Mouse (Mus musculus) lung, postnatal 10 days (tissue): ENCODE measurements around the gene Nxph4.

Experiments used
- DNase-seq: peaks from one replicate; pipeline ENCODE4 v3.0.0; 2021

Gene Nxph4

DNA sequence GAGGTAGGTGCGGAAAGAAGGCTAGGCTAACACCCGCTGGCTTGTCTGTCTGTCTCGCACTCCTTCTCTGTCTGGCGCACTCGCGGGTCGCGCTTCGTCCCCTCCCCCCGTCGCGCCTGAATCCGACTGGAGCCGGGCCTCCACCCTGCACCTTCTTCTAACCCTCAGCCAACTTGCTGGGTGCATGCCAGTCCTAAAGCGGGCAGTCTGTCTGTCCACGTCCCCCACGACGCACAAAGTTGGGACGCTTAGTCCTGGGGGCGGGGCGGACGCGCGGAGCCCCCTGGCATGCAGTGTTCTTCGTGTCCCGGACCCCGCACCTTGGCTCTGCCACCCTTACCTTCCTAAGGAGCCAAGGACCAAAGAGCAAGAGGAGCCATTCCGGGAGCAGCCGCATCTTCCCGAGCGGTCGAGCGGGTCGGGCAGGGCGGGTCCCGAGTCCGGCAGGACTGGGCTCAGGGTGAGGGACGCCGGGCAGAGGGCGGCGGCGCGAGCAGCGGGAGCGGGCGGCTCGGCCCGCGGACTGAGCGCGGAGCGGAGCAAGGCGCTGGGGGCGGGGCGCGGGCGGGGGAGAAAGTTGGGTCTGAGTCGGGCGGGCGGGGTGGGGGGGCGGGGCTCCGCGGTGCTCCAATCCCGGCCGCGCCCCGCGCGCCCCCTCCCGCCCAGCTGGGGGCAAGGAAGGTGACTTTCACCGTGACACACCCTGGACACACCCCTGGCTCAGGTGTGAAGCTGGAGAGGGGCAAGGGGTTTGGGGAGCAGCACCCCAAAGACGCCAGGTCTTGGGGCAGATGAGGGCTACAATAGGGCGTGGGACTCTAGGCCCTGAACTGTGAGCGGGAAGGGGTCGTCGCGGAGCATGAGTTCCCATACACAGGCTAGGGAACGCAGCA is at the start of gene Nxph4:
Gene Nxph4, minus strand, starts transcription at position 524 of the 893 bp plus-strand sequence.
- DNase-seq = no peak

DNA sequence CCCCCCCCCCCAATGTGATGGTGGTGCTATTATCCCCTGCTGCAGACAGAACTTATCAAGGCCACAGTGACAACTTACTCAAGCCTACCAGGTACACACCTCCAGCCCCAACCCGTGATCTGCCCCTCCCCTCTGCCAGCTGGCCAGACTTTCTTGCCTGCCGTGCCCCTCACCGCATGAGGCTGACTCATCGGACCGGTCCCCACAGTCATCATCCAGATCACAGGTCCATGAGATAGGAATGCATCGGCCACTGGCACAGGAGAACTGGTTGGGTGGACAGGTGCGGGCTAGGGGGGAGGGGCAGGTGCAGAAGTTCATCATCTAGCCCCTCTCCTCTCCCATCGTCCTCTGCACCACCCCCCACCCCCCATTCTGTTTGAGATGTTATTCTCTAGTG is 49.3 kb upstream of the Nxph4 start:
- DNase-seq = no peak

DNA sequence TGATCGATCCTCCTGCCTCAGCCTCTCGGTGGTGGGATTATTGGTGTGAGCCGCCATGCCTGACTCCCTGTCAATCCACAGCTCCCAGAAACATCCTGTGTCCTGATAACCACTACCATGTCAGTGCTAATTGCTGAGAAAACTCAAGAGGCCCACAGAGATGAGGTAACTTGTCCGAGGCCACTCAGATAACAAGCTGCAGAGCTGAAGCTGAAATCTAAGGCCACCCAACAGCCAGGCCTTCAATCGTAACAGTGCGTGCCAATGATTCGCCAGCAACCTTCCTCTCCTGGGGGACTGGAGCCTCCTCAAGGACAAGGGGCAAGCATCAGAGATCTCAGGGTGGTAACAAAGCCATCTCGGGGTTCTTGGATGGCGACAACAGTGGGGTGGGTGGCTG is 46.9 kb upstream of the Nxph4 start:
- no peak for DNase-seq

DNA sequence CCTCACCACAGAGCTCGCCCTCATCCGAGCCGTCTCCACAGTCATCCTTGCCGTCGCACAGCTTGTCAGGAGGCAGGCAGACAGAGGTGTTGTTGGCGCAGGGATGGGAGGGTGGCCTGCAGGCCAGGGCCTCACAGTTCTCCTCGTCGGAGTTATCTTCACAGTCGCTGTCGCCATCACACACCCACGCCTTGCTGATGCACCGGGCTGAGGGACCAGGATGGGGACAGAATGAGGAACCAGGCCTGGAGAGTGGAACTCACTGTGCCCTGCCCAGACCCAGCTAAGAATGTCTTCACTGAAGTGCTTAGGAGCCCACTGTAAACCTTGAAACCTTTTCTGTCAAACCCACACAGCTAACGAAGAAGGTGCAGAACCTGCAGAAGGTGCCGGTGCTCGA is 43.6 kb upstream of the Nxph4 start:
- DNase-seq = no peak

DNA sequence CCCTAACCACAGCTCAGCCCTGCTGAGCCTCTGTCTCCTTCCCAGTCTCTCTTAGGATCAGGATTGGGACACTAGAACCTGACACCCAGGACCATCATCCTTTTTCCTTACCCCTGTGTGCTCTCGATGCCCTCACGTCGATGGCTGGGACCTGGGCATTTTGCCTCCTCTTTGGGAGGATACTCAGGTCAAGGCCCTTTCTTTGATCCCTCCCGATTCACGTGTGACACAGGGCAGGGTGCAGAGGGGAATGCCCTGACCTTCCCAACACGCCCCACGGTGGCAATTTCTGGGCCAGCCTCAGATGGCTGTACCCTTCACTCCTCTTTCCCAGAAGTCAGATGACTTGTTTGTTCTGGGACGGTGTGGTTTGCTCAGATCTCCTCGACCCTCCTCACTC is 42.8 kb upstream of the Nxph4 start:
- DNase-seq = no peak

DNA sequence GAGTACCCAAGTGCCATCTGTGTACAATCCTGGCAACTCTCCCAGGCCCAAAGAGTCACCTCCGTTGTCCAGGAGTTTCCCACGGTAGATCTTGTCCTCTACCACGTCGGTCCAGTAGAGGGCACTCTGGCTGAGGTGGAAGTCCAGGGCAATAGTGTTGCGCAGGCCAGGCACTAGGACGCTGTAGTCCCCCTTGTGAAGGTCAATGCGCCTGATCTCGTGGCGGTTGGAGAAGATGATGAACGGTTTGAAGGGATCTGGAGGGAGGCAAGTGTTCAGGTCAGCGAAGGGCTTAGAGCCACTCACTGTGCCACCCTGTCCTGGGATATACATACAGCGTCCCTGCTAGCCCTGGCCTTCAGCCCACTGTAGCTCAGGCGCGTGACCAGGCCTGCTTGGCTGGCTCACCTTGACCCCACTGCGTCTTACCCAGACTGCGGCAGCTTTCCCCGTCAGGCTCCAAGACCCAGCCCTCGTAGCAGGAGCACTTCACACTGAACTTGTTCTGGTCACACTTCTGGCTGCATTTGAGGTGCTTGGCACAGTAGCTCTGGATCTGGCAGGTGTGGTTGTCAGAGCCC is 42.1 kb upstream of the Nxph4 start:
- peak; percentile 84 for DNase-seq

DNA sequence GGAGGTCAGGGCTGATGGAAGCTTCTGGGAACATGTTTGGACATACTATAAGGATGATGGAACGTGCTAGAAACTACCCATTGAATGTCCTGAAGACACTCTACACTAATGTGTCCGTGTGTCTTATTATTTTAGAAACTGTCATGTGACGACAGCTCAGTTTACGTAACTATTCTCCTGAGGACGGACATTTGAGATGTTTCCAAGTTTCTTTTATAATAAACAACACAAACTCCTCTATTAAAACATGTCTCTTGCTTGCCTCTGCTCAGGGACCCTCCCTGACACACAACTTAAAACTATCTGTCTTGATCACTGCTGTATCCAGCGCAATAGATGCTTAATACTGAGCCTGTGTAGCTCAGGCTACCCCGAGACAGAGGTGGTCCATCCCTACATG is 41.4 kb upstream of the Nxph4 start:
- DNase-seq = no peak

DNA sequence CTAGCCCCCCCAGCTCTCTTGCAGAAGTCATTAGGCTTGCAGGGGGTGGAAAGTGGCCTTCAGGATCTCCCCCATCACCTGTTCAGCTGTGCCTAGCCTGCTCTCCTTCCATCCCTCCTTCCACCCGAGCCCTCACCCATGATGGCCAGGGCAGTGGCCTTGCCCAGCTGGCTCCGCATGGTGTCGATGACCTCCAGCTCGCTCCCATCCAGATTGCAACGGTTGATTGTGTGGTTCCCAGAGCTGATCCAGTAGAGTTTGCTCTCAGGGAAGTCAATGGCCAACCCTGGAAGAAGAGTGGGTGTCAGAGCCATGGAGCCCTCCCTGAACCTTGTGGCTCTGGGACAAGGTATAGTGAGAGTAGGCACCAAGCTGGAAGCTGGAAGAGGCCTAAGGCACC is 37.9 kb upstream of the Nxph4 start:
- no peak for DNase-seq

DNA sequence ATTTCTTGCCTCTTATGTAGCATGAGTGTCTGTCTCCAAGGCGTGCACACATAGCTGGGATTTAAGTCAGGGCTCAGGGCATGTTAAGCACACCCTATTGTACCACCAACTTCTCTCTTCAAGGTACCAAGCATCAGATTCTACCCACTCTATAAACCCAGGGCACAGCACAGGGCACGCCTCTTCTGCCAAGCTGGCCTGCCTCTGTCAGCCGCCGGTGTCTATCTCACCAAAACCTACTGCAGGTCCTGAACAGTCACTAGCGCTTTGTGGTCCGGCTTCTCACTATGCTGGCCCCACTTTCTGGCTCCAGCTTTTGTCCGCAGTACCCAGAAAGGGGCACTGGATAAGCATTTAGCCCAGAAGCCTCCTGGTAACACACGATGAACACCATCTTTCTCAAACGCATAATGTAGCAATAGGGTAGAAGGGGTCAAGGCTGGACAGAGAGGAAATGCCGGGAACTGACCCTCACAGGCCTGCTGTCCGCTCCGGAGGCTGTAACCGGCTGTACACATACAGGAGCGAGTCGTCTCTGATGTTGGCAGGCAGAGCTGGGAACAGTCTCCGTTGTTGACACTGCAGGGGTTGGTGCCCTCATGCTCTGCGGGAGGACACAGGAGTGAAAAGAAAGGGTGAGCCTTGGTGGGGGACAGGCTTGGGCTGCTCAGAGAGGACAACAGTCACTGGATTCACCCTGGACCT is 36.7 kb upstream of the Nxph4 start:
- DNase-seq = peak; percentile 56

DNA sequence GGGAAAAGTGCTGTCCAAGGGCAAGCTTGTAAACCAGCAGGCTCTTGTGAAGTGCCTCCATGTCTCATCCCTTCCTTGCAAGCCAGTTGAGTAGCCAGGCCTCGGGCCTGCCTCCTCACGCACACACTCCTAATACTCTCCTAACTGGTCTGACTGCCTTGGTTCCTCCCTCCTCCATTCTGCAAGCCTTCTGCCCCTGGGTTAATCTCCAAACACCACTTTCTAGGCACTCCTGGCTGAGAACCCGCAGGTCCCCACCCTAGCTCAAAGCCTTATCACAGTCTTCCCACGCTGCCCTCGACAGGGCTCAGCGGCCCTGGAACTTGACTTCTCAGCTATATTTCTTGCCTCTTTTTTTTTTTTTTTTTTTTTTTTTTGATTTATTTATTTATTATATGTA is 36.0 kb upstream of the Nxph4 start:
- peak; percentile 44 for DNase-seq

DNA sequence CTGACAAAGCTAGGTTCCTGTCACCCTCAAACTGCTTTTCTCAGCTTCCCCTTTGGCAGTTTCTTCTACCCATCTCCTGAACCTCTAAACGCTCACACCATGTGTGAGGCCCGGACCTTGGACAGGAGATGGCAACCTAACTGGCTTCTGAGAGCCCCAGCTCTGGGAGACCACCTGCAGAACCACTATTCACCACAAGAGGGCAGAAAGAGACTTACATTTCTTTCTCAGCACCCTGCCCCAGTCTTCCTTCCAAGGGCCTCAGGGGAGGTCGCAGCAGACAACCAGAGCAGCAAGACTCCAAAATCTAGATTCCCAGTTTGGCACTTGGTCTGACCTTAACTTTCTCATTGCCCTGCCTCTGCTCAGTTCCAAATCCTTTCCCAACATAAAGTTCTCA is 35.1 kb upstream of the Nxph4 start:
- DNase-seq = peak; percentile 91

DNA sequence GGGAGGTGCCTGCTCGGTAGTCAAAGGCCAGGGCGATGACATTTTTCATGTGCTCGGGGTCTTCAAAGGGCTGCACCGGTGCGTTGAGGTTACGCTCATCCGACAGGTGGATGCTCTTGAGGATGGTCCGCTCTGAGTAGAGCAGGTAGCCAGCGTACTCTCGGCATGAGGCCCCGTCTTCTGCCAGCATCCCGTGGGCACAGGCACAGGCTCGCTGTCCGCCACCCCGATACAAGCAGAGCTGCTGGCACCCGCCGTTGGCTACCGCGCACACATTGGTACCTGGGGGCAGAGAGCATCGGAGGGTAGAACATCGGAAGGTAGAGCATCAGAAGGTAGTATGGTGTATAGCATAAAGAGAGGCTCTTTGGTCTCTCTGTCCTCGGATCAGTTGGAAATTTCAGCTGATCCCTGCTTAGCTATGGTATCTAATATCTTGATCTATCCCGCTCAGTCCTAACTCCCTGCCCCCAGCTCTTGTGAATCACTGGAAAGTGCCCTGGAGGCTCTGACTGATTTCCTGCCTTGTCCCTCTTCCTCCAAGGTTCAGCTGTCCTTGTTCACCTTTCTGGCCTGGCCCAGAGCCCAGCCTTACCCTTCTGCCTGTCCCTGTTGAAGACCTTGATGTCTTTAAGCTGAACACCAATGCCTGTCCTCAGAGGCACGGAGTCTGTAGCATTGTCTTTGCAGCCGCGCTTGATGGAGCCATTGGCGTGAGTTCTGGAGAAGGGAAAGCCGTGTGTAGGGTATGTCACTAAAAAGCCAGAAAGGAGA is 32.4 kb upstream of the Nxph4 start:
- DNase-seq = no peak

DNA sequence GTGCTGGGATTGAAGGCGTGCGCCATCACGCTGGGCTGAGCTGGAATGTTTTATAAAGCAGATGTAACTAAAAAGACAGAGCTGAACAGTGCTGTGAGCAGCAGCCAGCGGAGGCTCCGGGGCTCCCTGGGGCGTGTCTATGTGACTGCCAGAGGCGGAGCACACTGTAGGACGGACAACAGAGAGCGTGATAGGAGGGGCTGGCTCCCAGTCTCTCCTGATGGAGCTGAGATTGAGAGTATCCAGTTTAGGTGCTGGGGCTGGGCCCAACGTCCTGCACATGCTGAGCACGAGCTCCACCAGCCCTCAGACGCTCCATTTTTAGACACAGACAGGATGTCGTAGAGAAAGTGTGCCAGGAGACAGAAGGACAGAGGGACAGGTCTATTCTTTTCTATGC is 29.9 kb upstream of the Nxph4 start:
- DNase-seq = peak; percentile 48

DNA sequence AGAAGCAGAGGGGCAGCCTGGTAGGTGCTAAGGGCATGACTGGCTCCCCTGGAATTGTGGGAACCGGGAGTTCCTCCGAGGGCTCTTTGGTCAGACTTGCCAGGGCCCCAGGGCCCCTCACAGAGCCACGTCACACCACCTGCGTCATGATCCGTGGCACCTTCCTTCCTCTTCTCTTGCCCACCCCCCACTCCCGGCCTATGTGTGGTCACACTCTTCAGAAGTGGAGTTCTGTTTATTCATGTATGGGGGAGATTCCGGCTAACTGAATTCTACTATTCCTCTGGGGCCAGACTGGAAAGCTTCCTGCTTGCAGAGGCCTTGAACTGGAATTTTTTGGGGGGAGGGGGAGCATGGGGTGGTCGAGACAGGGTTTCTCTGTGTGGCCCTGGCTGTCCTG is 29.5 kb upstream of the Nxph4 start:
- DNase-seq = no peak

DNA sequence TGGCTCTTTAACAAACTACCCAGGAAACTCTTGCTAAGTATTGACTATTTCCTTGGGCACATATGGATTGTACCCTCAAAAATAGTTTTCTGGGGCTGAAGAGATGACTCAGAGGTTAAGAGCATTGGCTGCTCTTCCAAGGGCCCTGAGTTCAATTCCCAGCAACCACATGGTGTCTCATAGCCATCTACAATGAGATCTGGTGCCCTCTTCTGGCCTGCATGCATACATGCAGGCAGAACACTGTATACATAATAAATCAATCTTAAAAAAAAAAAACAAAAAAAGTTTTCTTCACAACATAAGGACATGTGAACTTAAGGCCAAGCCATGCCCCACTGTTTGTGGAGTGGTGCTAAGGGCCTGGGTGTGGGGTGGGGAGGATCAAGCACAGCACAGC is 26.8 kb upstream of the Nxph4 start:
- DNase-seq = no peak

DNA sequence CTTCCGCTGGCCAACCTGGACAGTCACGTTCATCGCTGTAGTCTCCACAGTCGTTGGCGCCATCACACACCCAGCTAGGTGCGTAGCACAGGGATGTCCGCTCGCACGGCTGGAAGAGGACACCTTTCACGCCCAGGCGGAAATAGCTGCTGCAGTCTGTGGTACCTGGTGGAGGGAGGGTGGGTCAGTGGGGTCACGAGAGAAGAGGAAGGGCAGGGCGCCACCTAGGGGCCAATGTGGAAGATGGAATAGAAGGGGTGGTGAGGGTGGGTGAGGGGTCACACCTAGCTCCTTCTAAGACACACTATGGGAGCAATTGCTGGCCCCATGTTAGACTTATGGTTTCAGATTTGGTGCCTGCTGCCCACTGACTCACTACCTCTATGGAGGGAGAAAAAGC is 23.0 kb upstream of the Nxph4 start:
- DNase-seq = no peak

DNA sequence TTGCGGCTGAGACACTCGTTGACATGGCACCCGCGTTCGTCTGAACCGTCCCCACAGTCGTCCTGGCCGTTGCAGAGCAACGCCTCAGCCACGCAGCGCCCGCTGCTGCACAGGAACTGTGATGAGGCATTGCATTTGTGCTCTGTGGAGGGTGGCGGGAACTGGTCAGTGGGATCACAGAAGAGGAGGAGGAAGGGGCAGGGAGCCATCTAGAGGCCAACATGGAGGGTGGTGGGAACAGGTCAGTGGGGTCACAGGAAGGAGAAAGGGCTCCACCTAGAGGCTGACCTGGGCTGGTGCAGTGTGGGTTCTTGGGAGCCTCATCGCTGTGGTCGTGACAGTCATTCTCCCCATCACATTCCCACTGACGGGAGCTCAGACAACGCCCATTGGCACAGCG is 21.3 kb upstream of the Nxph4 start:
- peak; percentile 52 for DNase-seq

DNA sequence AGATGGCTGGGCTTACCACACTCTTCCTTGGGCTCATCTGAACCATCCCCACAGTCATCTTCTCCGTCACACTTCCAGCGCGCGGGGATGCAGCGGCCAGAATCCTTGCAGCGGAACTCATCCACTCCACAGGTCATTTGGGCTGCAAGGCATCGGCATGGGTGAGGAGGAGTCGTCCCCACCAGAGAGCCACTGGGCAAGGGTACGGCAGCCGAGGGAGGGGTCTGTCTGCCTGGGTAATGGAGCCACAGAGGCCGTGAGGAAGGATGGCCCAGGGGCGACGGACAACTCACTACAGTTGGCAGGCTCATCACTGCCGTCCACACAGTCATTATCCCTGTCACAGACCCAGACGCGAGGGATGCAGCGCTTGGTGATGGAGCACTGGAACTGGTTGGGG is 15.5 kb upstream of the Nxph4 start:
- DNase-seq = no peak

DNA sequence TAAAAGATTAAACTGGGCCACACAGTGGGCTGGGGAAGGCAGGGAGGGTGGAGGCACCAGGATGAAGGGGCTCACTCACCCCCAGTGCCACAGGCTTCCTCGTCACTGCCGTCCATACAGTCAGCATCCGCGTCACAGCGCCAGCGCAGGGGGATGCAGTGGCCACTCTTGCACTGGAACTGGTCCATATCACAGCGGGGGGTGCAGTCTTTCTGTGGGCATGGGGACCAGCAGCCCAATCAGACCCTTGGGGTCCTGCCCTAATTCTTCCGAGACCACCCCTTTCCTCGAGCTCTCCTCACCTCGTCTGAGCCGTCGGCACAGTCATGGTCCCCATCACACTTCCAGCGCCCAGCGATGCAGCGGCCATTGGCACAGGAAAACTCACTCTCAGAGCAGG is 13.9 kb upstream of the Nxph4 start:
- DNase-seq = no peak

DNA sequence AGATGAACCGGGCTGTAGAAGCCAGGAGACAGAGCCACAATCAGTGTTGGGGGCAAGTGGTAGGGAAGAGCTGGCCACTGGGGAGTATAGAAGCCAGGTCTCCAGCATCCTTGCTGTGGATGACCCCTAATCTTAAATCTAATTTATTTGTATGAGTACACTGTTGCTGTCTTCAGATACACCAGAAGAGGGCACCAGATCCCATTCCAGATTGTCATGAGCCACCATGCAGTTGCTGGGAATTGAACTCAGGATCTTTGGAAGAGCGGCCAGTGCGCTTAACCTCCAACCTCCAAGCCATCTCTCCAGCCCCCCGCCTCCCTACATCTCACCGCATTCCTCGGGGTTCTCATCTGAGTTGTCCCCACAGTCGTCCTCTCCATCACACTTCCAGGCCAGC is 12.1 kb upstream of the Nxph4 start:
- DNase-seq = no peak

DNA sequence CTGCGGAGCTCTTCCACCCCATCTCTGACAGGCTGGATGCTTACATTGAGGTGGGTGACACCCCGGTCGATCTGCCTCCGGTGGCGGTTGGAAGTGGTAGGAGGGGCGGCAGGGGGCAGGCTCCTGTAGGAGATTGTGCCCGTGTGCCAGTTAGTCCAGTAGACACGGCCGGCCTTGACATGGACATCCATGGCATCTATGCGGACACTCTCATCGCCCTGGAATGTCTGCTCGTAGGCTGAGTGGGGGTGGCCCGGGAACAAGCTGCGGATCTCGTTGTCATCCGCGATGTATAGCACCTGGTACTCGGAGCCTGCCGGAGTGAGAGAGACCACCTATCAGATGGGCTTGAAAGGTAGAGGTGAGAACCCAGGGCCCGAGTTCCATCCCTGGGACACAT is 10.0 kb upstream of the Nxph4 start:
- no peak for DNase-seq

DNA sequence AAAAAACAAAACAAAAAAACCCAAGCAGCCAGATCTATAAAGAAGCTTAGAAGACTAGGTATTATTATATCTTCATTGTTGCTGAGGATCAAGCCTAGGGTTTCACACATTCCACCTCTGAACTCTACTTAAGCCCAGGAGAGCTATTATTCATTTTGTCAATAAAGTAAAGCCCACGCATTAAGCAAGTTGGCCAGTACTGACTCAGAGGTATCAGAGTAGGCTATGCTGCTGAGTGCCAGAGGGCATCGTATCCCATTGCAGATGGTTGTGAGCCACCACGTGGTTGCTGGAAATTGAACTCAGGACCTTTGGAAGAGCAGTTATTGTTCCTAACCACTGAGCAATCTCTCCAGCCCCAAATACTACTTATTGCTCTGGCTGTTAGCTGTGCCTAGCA is 9.6 kb upstream of the Nxph4 start:
- DNase-seq = no peak

DNA sequence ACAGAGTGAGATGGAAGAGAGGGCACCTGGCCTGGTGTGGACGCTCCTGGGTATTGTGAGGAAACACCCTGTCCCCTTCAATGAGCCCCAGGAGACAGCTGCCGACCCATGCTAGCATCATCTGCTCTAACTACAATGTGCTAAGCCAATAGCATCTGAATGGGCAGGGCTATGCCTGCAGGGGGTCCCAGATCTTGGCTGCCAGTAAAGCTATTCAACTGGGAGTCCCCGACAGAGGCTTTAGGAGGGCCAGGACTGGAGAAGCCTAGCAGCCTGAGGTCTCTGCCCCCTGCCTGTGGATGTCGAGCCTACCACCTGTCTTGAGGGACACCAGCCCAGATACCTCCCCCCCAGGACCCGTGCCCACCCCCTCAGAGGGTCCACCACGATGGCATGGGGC is 8.4 kb upstream of the Nxph4 start:
- DNase-seq = no peak
